Mouse (Mus musculus) CH12F3 (cell line): ENCODE data around the gene Gm20388.

Experiments used
- in situ Hi-C: fragments of 300-500 bp; cut with MboI; formaldehyde crosslinking; loops from 2 replicates; pipeline ENCODE4 v1.14.3; 2020; ENCODE audit warnings: low sequenced_read_pairs

The Gm20388 gene

DNA sequence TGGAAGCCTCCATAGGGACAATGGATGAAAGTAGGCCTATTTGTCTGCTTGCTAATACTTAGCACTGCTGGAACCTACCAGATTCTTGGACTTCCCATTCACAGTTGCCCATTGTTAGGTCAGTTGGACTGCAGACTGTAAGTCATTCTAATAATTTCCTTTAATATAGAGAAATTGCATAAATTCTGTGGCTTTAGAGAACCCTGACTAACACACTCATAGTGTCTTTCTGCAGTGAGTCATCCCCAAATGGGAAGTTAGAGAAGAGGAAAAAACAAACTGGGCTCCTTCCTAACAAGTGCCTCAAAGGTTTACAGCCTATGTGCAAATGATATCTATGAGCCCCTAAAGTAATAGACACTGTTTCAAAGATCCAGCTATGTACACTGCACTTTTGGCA, 3023.3 kb downstream of the Gm20388 start:
- in situ Hi-C loops = no loop called here

- in situ Hi-C loops = no loop called here
Observed at GRCm38 (mm10) chr8:122935118-122935517, 3024.5 kb downstream of the Gm20388 start.

DNA sequence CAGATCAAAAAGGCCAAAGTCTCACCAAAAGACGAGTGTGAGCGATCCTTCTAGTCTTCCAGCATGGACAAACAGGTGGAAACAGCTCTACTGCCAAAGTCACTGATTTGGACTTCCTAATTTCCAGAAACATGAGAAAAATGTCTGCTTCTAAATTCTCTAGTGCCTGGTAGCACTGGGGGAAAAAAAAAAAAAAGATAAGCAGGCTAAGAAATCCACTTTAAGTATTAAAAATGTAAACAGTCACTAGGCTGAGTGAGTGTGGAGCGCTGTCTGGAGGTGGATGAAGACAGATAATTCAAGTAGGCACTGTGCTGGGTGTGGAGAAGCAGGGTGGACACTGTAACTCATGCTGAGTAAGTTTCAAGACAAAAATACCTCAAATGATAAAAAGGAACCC, 3025.3 kb downstream of the Gm20388 start:
- in situ Hi-C loops = no loop called here

- in situ Hi-C loops = no loop called here
Observed at GRCm38 (mm10) chr8:122937545-122938053, 3027.0 kb downstream of the Gm20388 start.

- in situ Hi-C loops = no loop called here
Observed at GRCm38 (mm10) chr8:122938170-122938569, 3027.5 kb downstream of the Gm20388 start.

GRCm38 (mm10) chr8:122938591-122938990, 3027.9 kb downstream of the Gm20388 start:
- in situ Hi-C loops = no loop called here

GRCm38 (mm10) chr8:122942803-122943713, 3032.4 kb downstream of the Gm20388 start:
- in situ Hi-C loops = no loop called here

DNA sequence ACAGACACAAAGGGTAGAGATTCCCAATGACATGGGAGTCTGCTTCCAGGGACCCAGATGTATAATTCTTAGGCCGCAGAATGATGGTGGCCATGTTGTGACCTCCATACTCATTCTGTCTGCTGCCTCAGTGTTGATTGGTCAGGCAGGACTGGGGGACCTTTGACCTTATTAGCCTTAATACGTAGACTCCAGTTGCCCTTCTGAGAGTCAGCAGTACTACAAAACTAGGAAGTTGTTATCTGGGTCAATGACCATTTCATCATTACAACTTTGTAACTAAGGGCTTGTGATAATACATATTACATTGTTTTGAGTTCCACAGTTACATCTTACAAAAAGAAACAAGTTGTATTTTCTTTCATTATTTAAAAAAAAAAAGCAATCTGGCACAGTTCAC, 3035.1 kb downstream of the Gm20388 start:
- in situ Hi-C loops = no loop called here

- in situ Hi-C loops = no loop called here
Observed at GRCm38 (mm10) chr8:122949701-122950100, 3039.1 kb downstream of the Gm20388 start.

DNA sequence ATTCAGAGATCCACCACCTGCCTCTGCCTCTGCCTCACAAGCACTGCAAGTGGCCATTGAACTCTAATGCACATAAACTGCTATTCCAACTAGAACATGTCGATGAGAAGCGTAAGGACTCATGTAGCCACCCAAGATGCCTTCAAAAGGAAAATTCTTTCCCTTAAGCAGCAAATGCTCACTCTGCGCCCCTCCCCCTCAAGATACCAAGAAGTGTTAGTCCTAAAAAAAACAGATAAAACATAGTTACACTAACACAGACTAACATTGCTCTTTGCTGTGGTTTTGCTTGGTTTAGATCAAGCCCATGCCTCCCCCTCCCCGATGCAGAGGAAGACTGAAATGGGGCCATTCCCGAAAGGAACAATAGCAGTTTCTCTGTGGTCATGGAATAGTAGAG, 3040.8 kb downstream of the Gm20388 start:
- in situ Hi-C loops = no loop called here

DNA sequence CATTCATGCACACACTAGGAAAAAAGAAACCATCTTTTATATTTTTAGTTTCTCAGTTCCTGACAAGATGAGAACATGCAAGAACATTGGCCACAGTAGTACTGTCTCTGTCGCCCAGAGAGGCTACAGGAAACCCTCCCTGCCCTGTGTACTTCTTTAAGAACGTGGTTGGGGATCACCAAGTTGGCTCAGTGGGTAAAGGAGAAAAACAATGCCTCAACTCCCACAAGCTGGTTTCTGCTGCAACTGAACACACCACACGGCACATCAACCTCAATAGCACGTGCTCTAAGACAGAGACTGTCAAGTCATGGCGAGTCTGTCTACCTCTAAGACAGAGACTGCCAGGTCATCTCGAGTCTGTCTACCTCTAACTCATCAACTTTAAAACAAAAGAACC, 3042.4 kb downstream of the Gm20388 start:
- in situ Hi-C loops = no loop called here

- in situ Hi-C loops = no loop called here
Observed at GRCm38 (mm10) chr8:122954090-122954799, 3043.6 kb downstream of the Gm20388 start.

DNA sequence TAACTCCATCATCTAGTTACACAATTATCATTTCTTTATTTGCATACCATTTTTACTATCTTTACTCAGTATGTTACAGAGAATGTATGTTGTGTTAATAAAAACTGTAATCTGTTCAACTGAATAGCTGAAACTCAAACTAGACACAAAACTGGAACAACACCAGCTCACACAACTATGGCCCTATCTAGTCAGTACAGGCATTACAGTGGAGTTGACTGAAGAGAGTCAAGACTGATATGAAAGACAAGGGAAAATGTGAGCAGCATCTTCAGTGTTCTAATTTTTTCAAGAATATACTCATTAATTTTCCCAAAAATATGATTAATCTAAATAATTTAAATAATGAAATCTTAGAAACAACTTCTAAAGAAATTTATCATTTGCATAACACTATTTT, 3044.6 kb downstream of the Gm20388 start:
- in situ Hi-C loops = no loop called here

DNA sequence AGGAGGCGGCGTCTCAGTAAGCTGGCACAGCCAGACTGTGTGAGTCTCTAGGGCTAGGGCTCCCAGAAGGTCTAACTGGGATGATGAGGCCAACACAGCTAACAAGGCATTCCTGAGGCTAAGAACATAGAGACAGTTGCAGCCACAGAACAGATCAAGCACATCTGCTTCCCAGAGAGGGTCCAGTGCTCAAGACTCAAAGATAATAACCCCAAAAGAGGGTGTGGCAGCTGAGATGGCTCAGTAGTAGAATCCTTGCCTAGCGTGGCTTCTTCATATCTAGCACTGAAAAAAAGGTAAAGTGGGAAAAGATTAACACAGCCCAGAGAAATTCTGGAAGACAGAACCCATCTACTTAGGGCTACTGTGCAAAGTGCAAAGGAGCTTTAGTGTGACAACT, 3045.4 kb downstream of the Gm20388 start:
- in situ Hi-C loops = no loop called here

DNA sequence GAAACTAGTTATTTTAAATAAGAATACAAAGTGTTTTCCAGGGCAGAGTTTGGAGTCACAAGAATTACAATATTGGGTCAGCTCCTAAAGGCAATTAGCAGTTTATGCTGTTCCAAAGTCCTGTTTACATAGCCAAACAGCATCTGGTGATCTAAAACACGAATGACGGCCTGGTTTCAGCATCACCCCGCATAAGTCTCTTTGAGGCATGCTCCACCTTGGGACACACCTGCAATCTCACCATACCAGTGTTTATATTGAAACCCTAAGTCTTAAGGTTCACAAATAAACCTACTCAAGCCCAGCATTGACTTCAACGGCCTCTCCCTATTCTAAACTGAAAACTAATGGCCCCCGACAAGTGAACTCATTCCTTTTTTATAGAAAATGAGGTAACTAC, 3049.7 kb downstream of the Gm20388 start:
- in situ Hi-C loops = no loop called here

GRCm38 (mm10) chr8:122960932-122961331, 3050.3 kb downstream of the Gm20388 start:
- in situ Hi-C loops = no loop called here

DNA sequence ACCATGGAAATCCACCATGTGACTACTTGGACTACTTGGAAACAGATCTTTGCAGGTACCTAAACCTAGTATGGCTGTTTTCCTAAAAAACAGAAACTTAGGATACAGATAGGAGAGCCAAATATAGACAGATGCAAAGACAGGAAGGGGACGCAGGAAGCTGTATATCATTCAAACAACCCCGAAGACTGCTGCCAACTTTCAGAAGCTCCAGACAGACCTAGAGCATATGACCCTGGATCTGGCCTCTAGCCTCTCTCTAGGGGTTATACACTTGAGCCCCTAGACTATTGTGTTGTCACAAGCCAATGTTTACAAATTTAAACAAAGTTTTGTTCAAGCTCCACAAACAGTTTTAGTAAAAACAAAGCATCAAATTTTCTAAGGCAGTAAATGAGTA, 3050.8 kb downstream of the Gm20388 start:
- in situ Hi-C loops = no loop called here

GRCm38 (mm10) chr8:122962046-122962445, 3051.4 kb downstream of the Gm20388 start:
- in situ Hi-C loops = no loop called here

DNA sequence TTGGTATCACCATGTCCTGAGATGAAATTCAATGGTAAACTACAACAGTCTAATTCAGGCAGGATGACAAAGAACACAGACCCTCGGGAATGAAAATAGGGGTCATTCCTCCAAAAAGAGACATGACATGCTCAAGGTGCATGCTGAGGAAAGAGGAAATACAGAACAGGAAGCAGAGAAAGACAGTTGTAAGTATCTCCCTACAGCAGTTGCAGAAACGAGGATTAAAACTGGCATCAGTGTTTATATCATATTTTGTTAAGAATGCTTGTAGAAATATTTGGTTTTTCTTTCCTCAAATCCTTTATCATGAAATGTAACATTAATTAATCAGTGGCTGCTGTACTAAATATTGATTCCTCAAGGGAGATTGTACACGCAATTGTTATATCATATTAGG, 3056.0 kb downstream of the Gm20388 start:
- in situ Hi-C loops = no loop called here

DNA sequence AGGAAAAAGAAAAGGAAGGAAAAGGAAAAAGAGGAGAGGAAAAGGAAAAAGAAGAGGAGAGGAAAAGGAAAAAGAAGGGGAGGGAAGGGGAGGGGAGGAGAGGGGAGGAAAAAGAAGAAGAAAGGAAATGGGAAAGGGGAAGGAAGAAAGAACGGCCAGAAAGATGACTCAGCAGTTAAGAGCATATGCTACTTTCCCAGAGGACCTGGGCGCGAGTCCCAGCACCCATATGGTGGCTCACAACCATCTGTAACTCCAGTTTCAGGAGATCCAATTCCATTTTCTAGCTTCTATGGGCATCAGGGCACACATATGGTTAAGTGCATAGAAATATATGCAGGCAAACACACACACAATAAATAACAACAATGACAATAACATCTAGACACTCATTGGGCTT, 3057.5 kb downstream of the Gm20388 start:
- in situ Hi-C loops = no loop called here

- in situ Hi-C loops = no loop called here
Observed at GRCm38 (mm10) chr8:122969964-122970620, 3059.5 kb downstream of the Gm20388 start.
